Mouse (Mus musculus) embryonic fibroblast, embryonic 13.5 days (primary cell): ENCODE results near the gene Itpr1.

Source experiments
- CTCF ChIP-seq: IDR thresholded peaks from 2 replicates; pipeline ENCODE4 v1.5.1; 2011; ENCODE audit warnings: mild to moderate bottlenecking, control low read depth, low read length, moderate library complexity, borderline replicate concordance; ENCODE audit not compliant: insufficient read depth
- POLR2A ChIP-seq: IDR thresholded peaks from 2 replicates; pipeline ENCODE4 v1.6.1; 2011; ENCODE audit warnings: low read depth, mild to moderate bottlenecking, control low read depth, low read length, moderate library complexity

DNA sequence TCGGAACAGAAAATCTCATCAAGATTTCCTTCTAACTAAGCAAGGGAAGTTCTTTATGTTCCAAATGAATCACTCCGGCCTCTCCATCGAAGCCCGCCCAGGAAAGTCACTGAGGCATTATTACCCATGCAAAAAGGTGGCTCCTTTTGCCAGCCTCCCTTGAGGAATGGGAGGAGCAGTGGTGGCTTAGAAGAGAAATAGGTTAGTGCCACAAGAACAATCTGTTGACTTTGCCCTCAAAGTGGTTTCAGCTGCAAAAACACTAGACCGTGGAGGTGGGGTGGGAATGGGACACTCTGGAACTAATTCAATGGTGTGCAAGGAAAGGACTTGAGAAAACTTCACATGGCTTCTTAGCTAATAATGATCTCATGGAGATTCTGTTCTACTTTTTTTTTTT lies 3.2 kb downstream of the Itpr1 start:
- TF ChIP-seq POLR2A: no peak
- no peak for TF ChIP-seq CTCF
